Mouse (Mus musculus) liver, embryonic 12.5 days (tissue): Measurements from ENCODE around the gene Gm10647. TPM values are rescaled to one million over a fixed set of nuclear protein-coding genes. Genes with fewer than 3 reads are reported as not detected.
"Not testable (repeated sequence)": the region's sequence is repeated elsewhere in the genome, so short reads cannot be mapped to it uniquely, and the experiment has no call there.

Experiments
- ATAC-seq: fragments of 200-750 bp; cut with Nextera tagmentation; 2 replicates; pipeline ENCODE4 v1.8.0; 2017; ENCODE audit warnings: moderate number of reproducible peaks, mild to moderate bottlenecking, moderate library complexity
- H3K27ac ChIP-seq: fragments of 300-500 bp; sonication (generic); 2 replicates; pipeline ENCODE4 v1.5.1; 2016; ENCODE audit warnings: mild to moderate bottlenecking
- H3K27me3 ChIP-seq: fragments of 300-500 bp; sonication (generic); replicated peaks from 2 replicates; pipeline ENCODE4 v1.6.1; 2016; ENCODE audit warnings: mild to moderate bottlenecking, moderate library complexity
- H3K36me3 ChIP-seq: fragments of 300-500 bp; sonication (generic); 2 replicates; pipeline ENCODE4 v1.6.1; 2016; ENCODE audit warnings: mild to moderate bottlenecking, moderate library complexity
- H3K4me1 ChIP-seq: fragments of 300-500 bp; sonication (generic); 2 replicates; pipeline ENCODE4 v1.6.1; 2016
- H3K4me2 ChIP-seq: fragments of 300-500 bp; sonication (generic); 2 replicates; pipeline ENCODE4 v1.6.1; 2016; ENCODE audit warnings: mild to moderate bottlenecking, moderate library complexity
- H3K4me3 ChIP-seq: fragments of 300-500 bp; sonication (generic); 2 replicates; pipeline ENCODE4 v1.5.1; 2016; ENCODE audit warnings: mild to moderate bottlenecking, moderate library complexity
- H3K9ac ChIP-seq: fragments of 300-500 bp; sonication (generic); 2 replicates; pipeline ENCODE4 v1.6.1; 2016; ENCODE audit warnings: mild to moderate bottlenecking, moderate library complexity
- H3K9me3 ChIP-seq: fragments of 300-500 bp; sonication (generic); replicated peaks from 2 replicates; pipeline ENCODE4 v1.6.1; 2016; ENCODE audit warnings: mild to moderate bottlenecking, moderate library complexity
- WGBS: fragments of 180-500 bp; shearing (Covaris S2); methylation state at CpG from one replicate; pipeline ENCODE4 v1.1.7; 2016; ENCODE audit not compliant: insufficient replicate concordance; 5-methylcytosine and 5-hydroxymethylcytosine counted together
- polyA plus RNA-seq: library from polyadenylated mRNA; unstranded; fragments of >200 nt; fragmentation: Nextera tagmentation; extraction: Ambion mirVana; gene quantifications from 2 replicates; pipeline ENCODE4 v1.2.1, GENCODE M21; 2016

The Gm10647 gene
- polyA plus RNA-seq, 1 experiment from 2014 or later, result 0.15 TPM

GRCm38 (mm10) chr9:66805951-66806350 lies 9.1 kb downstream of the Gm10647 start:
- Histone ChIP-seq H3K27me3 (peaks cover 66% of the 10 kb centered on the region), H3K4me2 (peak overlapping the region; percentile 53), H3K4me3 (peak overlapping the region; percentile 29), H3K4me1 (peaks cover 17% of the 10 kb centered on the region)
- not testable (repeated sequence) for H3K27ac ChIP-seq, H3K9me3 ChIP-seq, H3K36me3 ChIP-seq, H3K9ac ChIP-seq, ATAC-seq
- WGBS, result 6% methylated on average over 30 of the region's 37 CpGs

- 52% methylated on average over 2 of the region's 2 CpGs for WGBS
- H3K4me3 ChIP-seq, result no peak overlapping the region
- no peaks in the 10 kb centered on the region for H3K36me3 ChIP-seq
- no peak for ATAC-seq
- no peak overlapping the region for H3K9ac ChIP-seq
- H3K27me3 ChIP-seq, result peaks cover 16% of the 10 kb centered on the region
- no peak overlapping the region for H3K27ac ChIP-seq
- no peaks in the 10 kb centered on the region for H3K9me3 ChIP-seq
- no peak overlapping the region for H3K4me2 ChIP-seq
- H3K4me1 ChIP-seq, result no peaks in the 10 kb centered on the region
Observed at GRCm38 (mm10) chr9:66813392-66813791, 16.6 kb downstream of the Gm10647 start.

- WGBS, result 47% methylated on average over 5 of the region's 5 CpGs
- H3K4me1 ChIP-seq, result no peaks in the 10 kb centered on the region
- no peaks in the 10 kb centered on the region for H3K27me3 ChIP-seq
- no peak overlapping the region for H3K4me2 ChIP-seq
- no peak overlapping the region for H3K27ac ChIP-seq
- H3K4me3 ChIP-seq, result no peak overlapping the region
- H3K36me3 ChIP-seq, result no peaks in the 10 kb centered on the region
- H3K9ac ChIP-seq, result no peak overlapping the region
- no peaks in the 10 kb centered on the region for H3K9me3 ChIP-seq
- ATAC-seq, result no peak
Observed at GRCm38 (mm10) chr9:66820996-66821395, 24.2 kb downstream of the Gm10647 start.

GRCm38 (mm10) chr9:66822255-66822654 lies 25.4 kb downstream of the Gm10647 start:
- not testable (repeated sequence) for H3K27me3 ChIP-seq, H3K4me1 ChIP-seq, H3K27ac ChIP-seq, H3K4me2 ChIP-seq, H3K4me3 ChIP-seq, H3K9me3 ChIP-seq, H3K9ac ChIP-seq, ATAC-seq, H3K36me3 ChIP-seq
- 72% methylated on average over 2 of the region's 5 CpGs for WGBS

- Histone ChIP-seq H3K9me3 (no peaks in the 10 kb centered on the region), H3K27me3 (peaks cover 4% of the 10 kb centered on the region; the same call in 1 of the 2 replicates), H3K27ac (no peak overlapping the region), H3K4me2 (no peak overlapping the region), H3K4me3 (no peak overlapping the region), H3K4me1 (no peaks in the 10 kb centered on the region), H3K36me3 (no peaks in the 10 kb centered on the region), H3K9ac (no peak overlapping the region)
- no peak for ATAC-seq
- WGBS, result 34% methylated on average over 1 of the region's 1 CpGs
Observed at GRCm38 (mm10) chr9:66825990-66826389, 29.2 kb downstream of the Gm10647 start.

GRCm38 (mm10) chr9:66832366-66832908 lies 35.6 kb downstream of the Gm10647 start:
- Histone ChIP-seq H3K9me3 (no peaks in the 10 kb centered on the region), H3K4me1 (peaks cover 24% of the 10 kb centered on the region), H3K27me3 (peaks cover 10% of the 10 kb centered on the region; the same call in 1 of the 2 replicates), H3K4me3 (no peak overlapping the region), H3K27ac (no peak overlapping the region), H3K36me3 (no peaks in the 10 kb centered on the region), H3K9ac (no peak overlapping the region), H3K4me2 (no peak overlapping the region)
- ATAC-seq, result no peak
- WGBS, result 32% methylated on average over 4 of the region's 4 CpGs

GRCm38 (mm10) chr9:66833851-66834250 lies 37.0 kb downstream of the Gm10647 start:
- peak overlapping the region; percentile 63 for H3K4me3 ChIP-seq
- 0 out of 2 replicates have a peak overlapping the region, but pooled peaks have one; percentile 60 for H3K9ac ChIP-seq
- no peak overlapping the region for H3K27ac ChIP-seq
- no peaks in the 10 kb centered on the region for H3K36me3 ChIP-seq
- 34% methylated on average over 7 of the region's 7 CpGs for WGBS
- H3K27me3 ChIP-seq, result 0 out of 2 replicates have a peak, but pooled peaks cover 5% of the 10 kb centered on the region
- no peaks in the 10 kb centered on the region for H3K9me3 ChIP-seq
- no peak for ATAC-seq
- peaks cover 24% of the 10 kb centered on the region for H3K4me1 ChIP-seq
- peak overlapping the region; percentile 96 for H3K4me2 ChIP-seq

GRCm38 (mm10) chr9:66834318-66835096 lies 37.7 kb downstream of the Gm10647 start, which contains the start of gene Aph1c:
Gene Aph1c, minus strand, starts transcription at chr9:66834726.
- peak within 1 kb of the TSS; percentile 68 for H3K9ac ChIP-seq
- peak within 1 kb of the TSS; percentile 63 for H3K4me3 ChIP-seq
- H3K36me3 ChIP-seq, result no peaks in the 10 kb centered on the region; the same call in 1 of the 2 replicates
- H3K27ac ChIP-seq, result peak within 1 kb of the TSS; percentile 15
- H3K9me3 ChIP-seq, result no peaks in the 10 kb centered on the region
- 0 out of 2 replicates have a peak, but pooled peaks cover 5% of the 10 kb centered on the region for H3K27me3 ChIP-seq
- peak within 1 kb of the TSS; percentile 96 for H3K4me2 ChIP-seq
- 1% methylated on average over 58 of the region's 58 CpGs for WGBS
- H3K4me1 ChIP-seq, result peaks cover 24% of the 10 kb centered on the region
- peak; percentile 99 for ATAC-seq

GRCm38 (mm10) chr9:66835097-66835480 lies 38.2 kb downstream of the Gm10647 start:
- Histone ChIP-seq H3K4me1 (peaks cover 24% of the 10 kb centered on the region), H3K4me3 (peak overlapping the region; percentile 62), H3K9ac (peak overlapping the region; percentile 68), H3K9me3 (no peaks in the 10 kb centered on the region), H3K27me3 (0 out of 2 replicates have a peak, but pooled peaks cover 5% of the 10 kb centered on the region), H3K27ac (peak overlapping the region; percentile 15), H3K36me3 (peaks cover 4% of the 10 kb centered on the region; the same call in 1 of the 2 replicates), H3K4me2 (peak overlapping the region; percentile 96)
- whole genome bisulfite sequencing, result under 1% methylated on average over 24 of the region's 24 CpGs
- ATAC-seq, result peak; percentile 51

GRCm38 (mm10) chr9:66846822-66847221 lies 50.0 kb downstream of the Gm10647 start:
- H3K27ac ChIP-seq, result no peak overlapping the region
- WGBS, result 92% methylated on average over 5 of the region's 5 CpGs
- no peak overlapping the region for H3K4me2 ChIP-seq
- no peak overlapping the region for H3K4me3 ChIP-seq
- H3K9me3 ChIP-seq, result no peaks in the 10 kb centered on the region
- no peak for ATAC-seq
- H3K9ac ChIP-seq, result no peak overlapping the region
- H3K36me3 ChIP-seq, result peaks cover 67% of the 10 kb centered on the region
- no peaks in the 10 kb centered on the region for H3K4me1 ChIP-seq
- no peaks in the 10 kb centered on the region for H3K27me3 ChIP-seq
